Mouse (Mus musculus) myocyte (in vitro differentiated cells): Measurements from ENCODE around the gene AI481877. TPM values are rescaled to one million over a fixed set of nuclear protein-coding genes. Genes with fewer than 3 reads are reported as not detected.
"Not testable (repeated sequence)": the region's sequence is repeated elsewhere in the genome, so short reads cannot be mapped to it uniquely, and the experiment has no call there.

Experiments
- H3K27me3 ChIP-seq: one replicate; pipeline ENCODE4 v1.6.1; 2011; ENCODE audit not compliant: control insufficient read depth, insufficient read depth, insufficient read length
- H3K36me3 ChIP-seq: one replicate; pipeline ENCODE4 v1.6.1; 2011; ENCODE audit not compliant: control insufficient read depth, insufficient read depth
- H3K4me2 ChIP-seq: one replicate; pipeline ENCODE4 v1.6.1; 2011; ENCODE audit warnings: low read depth, control low read depth
- H3K4me3 ChIP-seq: one replicate; pipeline ENCODE4 v1.5.1; 2011; ENCODE audit warnings: mild to moderate bottlenecking, control low read depth, moderate library complexity
- H3K79me2 ChIP-seq: one replicate; pipeline ENCODE4 v1.6.1; 2011; ENCODE audit not compliant: control insufficient read depth, insufficient read depth
- H3ac ChIP-seq: one replicate; pipeline ENCODE4 v1.6.1; 2011; ENCODE audit not compliant: control insufficient read depth, insufficient read length
- CEBPB ChIP-seq: IDR thresholded peaks from 2 replicates; pipeline ENCODE4 v1.6.1; 2011; ENCODE audit warnings: mild to moderate bottlenecking, moderate library complexity; ENCODE audit not compliant: poor library complexity, insufficient read depth, severe bottlenecking
- E2F4 ChIP-seq: IDR thresholded peaks from one replicate; pipeline ENCODE4 v1.6.1; 2011; ENCODE audit warnings: mild to moderate bottlenecking, control low read depth, moderate library complexity; ENCODE audit not compliant: insufficient read depth
- MAX ChIP-seq: IDR thresholded peaks from one replicate; pipeline ENCODE4 v1.6.1; 2011; ENCODE audit warnings: low read depth, mild to moderate bottlenecking, control low read depth
- MYOD1 ChIP-seq, 3 experiments: IDR thresholded peaks; one replicate each; pipeline ENCODE4 v1.6.1; 2011; ENCODE audit warnings: control low read depth in 2 of 3, low read depth in 2 of 3, mild to moderate bottlenecking in 2 of 3, moderate library complexity in 1 of 3; ENCODE audit not compliant: insufficient read length in 2 of 3, control insufficient read depth in 1 of 3
- MYOG ChIP-seq, 3 experiments: IDR thresholded peaks; one replicate each; pipeline ENCODE4 v1.6.1; 2011; ENCODE audit warnings: control low read depth in 2 of 3, low read depth in 2 of 3, mild to moderate bottlenecking in 2 of 3; ENCODE audit not compliant: insufficient read length in 2 of 3, control insufficient read depth in 1 of 3, insufficient read depth in 1 of 3
- POLR2A ChIP-seq: IDR thresholded peaks from one replicate; pipeline ENCODE4 v1.6.1; 2011; ENCODE audit warnings: low read depth, mild to moderate bottlenecking, control low read depth, moderate library complexity; ENCODE audit not compliant: insufficient read length
- POLR2AphosphoS2 ChIP-seq: IDR thresholded peaks from one replicate; pipeline ENCODE4 v1.6.1; 2011; ENCODE audit warnings: low read depth, control low read depth; ENCODE audit not compliant: insufficient read length
- REST ChIP-seq: IDR thresholded peaks from one replicate; pipeline ENCODE4 v1.6.1; 2011; ENCODE audit warnings: mild to moderate bottlenecking, control low read depth, moderate library complexity; ENCODE audit not compliant: insufficient read depth, insufficient read length
- SRF ChIP-seq: IDR thresholded peaks from one replicate; pipeline ENCODE4 v1.6.1; 2011; ENCODE audit warnings: low read depth; ENCODE audit not compliant: control insufficient read depth, insufficient read length
- TCF12 ChIP-seq: IDR thresholded peaks from one replicate; pipeline ENCODE4 v1.6.1; 2011; ENCODE audit warnings: mild to moderate bottlenecking, control low read depth; ENCODE audit not compliant: poor library complexity, insufficient read depth, severe bottlenecking
- TCF3 ChIP-seq: IDR thresholded peaks from one replicate; pipeline ENCODE4 v1.6.1; 2011; ENCODE audit warnings: low read depth, control low read depth; ENCODE audit not compliant: insufficient read length
- USF1 ChIP-seq: IDR thresholded peaks from one replicate; pipeline ENCODE4 v1.6.1; 2011; ENCODE audit warnings: low read depth, mild to moderate bottlenecking, control low read depth, moderate library complexity
- polyA plus RNA-seq: library from polyadenylated mRNA; unstranded; fragments of >200 nt; fragmentation: generic; extraction: Trizol; gene quantifications from one replicate; pipeline ENCODE4 v1.2.1, GENCODE M21; 2012; ENCODE audit warnings: missing spikeins

Gene AI481877
- polyA plus RNA-seq = 0.01 TPM

DNA sequence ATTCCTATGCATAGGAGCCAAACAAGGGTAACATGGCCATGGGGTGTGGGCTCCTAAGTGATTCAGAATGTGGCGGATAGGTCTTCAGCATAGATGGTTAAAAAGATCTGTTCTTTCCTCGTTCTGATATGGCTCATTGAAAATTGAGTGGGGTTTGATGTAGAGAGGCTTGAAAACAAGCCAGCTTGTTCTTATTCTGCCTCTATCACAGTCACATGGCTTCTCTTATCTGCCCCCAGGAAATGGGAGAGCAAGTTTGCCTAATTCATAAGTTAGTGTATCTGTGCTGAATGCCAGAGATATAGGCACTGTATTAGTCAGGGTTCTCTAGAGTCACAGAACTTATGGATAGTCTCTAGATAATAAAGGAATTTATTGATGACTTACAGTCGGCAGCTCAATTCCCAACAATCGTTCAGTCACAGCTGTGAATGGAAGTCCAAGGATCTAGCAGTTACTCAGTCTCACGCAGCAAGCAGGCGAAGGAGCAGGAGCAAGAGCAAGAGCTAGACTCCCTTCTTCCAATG, at the start of gene AI481877:
Gene AI481877, minus strand, starts transcription at position 477 of the 527 bp plus-strand sequence.
- not testable (repeated sequence) for H3K79me2 ChIP-seq, H3K27me3 ChIP-seq, H3ac ChIP-seq, H3K4me3 ChIP-seq, H3K36me3 ChIP-seq, H3K4me2 ChIP-seq

DNA sequence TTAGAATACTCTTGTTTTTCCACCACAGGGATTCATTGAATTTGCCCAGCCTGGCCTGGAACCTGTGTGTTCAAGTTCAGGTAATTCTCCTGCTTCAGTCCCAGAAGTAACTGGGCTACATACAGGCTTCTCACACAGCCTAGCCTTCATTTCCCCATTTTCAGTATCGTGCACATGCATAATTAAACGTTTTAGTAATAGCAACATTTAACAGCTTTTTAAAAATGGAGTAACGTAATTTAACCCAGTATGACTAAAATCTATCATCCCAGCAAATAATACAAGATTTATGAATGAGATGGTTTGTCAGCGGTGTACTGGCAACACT, 49.7 kb upstream of the AI481877 start:
- H3ac ChIP-seq = peak overlapping the region; percentile 46
- peaks cover 42% of the 10 kb centered on the region for H3K79me2 ChIP-seq
- H3K27me3 ChIP-seq = no peaks in the 10 kb centered on the region
- peaks cover 6% of the 10 kb centered on the region for H3K36me3 ChIP-seq
- TF ChIP-seq TCF12 = no peak
- TF ChIP-seq E2F4 = no peak
- no peak for TF ChIP-seq POLR2A
- TF ChIP-seq CEBPB = no peak
- TF ChIP-seq MYOD1 (IDR thresholded peaks at IDR 0.05; ENCODE audit: control insufficient read depth in 1 of 3, insufficient read length in 2 of 3, low read depth in 2 of 3) = no peak
- TF ChIP-seq MYOG (IDR thresholded peaks at IDR 0.05; ENCODE audit: control insufficient read depth in 1 of 3, insufficient read depth in 1 of 3, insufficient read length in 2 of 3, low read depth in 2 of 3) = no peak
- TF ChIP-seq SRF = no peak
- no peak for TF ChIP-seq TCF3
- no peak for TF ChIP-seq MAX
- TF ChIP-seq USF1 = no peak
- no peak for TF ChIP-seq REST
- no peak for TF ChIP-seq POLR2AphosphoS2
- H3K4me3 ChIP-seq = peak overlapping the region; percentile 99
- peak overlapping the region; percentile 60 for H3K4me2 ChIP-seq

DNA sequence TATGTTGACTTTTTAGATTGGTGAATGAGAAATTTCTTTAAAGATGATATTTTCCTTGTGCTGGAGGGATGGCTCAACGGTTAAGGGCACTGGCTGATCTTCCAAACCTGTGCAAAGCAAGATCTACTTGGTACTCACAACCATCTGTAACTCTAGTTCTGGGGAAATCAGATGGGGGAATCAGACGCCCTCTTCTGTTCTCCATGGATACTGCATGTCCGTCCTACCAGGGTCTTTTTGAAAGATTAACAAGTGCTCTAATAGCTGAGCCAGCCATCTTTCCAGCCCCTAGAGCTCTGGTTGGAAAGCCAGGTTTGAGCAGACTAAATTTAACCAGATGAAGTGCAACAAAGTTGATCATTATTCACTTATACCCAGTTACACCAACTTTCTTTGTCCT, 48.5 kb upstream of the AI481877 start:
- Histone ChIP-seq H3ac (no peak overlapping the region), H3K36me3 (peaks cover 2% of the 10 kb centered on the region), H3K4me3 (no peak overlapping the region), H3K4me2 (no peak overlapping the region), H3K27me3 (no peaks in the 10 kb centered on the region), H3K79me2 (peaks cover 30% of the 10 kb centered on the region)
- TF ChIP-seq E2F4 = no peak

DNA sequence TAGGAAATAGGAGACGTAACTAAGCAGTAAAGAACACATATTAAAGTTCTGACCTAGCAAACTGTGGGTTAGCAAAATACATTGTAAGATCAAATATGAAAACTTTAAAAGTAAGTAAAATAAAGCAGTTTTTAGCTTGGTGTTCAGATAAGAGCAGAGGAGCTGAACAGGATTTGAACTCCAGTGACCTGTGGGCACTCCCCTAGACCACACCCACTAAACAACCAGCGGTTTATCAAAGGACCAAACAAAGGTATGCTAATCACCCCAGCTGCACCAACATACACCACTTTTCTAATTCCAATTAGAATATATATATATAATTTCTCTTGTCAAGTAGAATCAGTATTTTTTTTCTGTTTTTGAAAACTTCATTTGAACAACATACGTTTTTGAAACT, 46.9 kb upstream of the AI481877 start:
- Histone ChIP-seq H3K36me3 (no peaks in the 10 kb centered on the region), H3K27me3 (no peaks in the 10 kb centered on the region), H3ac (no peak overlapping the region), H3K4me2 (no peak overlapping the region), H3K4me3 (no peak overlapping the region), H3K79me2 (peaks cover 14% of the 10 kb centered on the region)
- no peak for TF ChIP-seq TCF3
- no peak for TF ChIP-seq POLR2A
- no peak for TF ChIP-seq REST
- TF ChIP-seq MAX = no peak
- no peak for TF ChIP-seq MYOG (IDR thresholded peaks at IDR 0.05; ENCODE audit: control insufficient read depth in 1 of 3, insufficient read depth in 1 of 3, insufficient read length in 2 of 3, low read depth in 2 of 3)
- TF ChIP-seq E2F4 = no peak
- TF ChIP-seq TCF12 = no peak
- no peak for TF ChIP-seq SRF
- no peak for TF ChIP-seq CEBPB
- TF ChIP-seq USF1 = no peak
- no peak for TF ChIP-seq POLR2AphosphoS2
- no peak for TF ChIP-seq MYOD1 (IDR thresholded peaks at IDR 0.05; ENCODE audit: control insufficient read depth in 1 of 3, insufficient read length in 2 of 3, low read depth in 2 of 3)

DNA sequence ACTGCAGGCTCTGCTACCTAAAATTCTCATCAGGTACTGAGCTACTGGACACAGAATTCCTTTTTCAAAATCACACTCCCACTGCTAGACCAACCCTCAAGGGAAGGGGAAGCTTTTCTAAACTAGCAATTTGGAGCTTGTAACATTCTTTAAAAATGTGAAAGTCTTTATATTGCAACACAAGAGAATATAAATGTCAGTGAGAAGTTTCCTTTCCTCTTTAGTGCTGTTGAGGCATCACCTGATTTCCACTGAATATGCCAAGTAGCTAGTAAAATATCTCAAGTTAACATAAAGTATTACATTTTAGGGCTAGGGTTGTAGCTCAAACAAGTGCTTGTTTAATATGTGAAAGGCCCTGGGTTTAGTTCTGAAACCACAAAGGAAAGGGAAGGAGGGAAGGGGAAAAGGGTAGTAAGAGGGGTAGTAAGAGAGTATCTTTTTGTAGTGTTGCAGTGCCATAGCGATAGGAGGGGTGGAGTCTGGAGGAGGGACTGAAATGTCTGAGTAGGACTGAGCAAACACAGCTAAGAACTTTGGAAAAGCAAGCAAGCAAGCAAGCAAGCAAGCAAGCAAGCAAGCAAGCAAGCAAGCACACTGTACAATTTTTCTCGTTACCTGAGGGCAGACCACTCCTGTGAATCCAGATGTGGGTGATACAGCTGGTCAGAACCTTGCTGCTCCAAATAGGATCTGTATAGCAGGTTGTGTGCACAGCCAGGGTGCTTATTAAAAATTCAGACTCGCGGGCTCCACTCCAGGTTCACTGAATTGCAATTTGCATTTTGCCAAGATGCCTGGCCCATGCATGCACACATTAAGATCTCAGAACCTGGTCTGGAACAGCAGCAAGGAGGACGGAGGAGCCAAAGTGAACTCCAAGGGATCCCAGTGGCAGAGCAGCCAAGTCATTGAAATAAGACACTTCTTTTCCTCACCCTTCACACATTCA, 42.8 kb upstream of the AI481877 start:
- Histone ChIP-seq H3K79me2 (no peaks in the 10 kb centered on the region), H3K4me3 (no peak overlapping the region), H3K27me3 (no peaks in the 10 kb centered on the region), H3K36me3 (no peaks in the 10 kb centered on the region), H3ac (no peak overlapping the region), H3K4me2 (no peak overlapping the region)
- TF ChIP-seq TCF3 = no peak
- TF ChIP-seq POLR2AphosphoS2 = no peak
- TF ChIP-seq CEBPB = no peak
- TF ChIP-seq USF1 = no peak
- no peak for TF ChIP-seq REST
- TF ChIP-seq E2F4 = no peak
- TF ChIP-seq TCF12 = no peak
- no peak for TF ChIP-seq MAX

GRCm38 (mm10) chr4:59177566-59177965, 38.8 kb upstream of the AI481877 start:
- Histone ChIP-seq H3K4me2 (no peak overlapping the region), H3K79me2 (no peaks in the 10 kb centered on the region), H3K4me3 (no peak overlapping the region), H3K27me3 (no peaks in the 10 kb centered on the region), H3K36me3 (no peaks in the 10 kb centered on the region), H3ac (no peak overlapping the region)
- TF ChIP-seq CEBPB (0 out of 2 replicates have a peak, but pooled peaks have one; percentile 37), MAX (no peak), SRF (no peak)
